Mouse (Mus musculus) CH12.LX (cell line): Measurements from ENCODE around the gene Zscan20.

Experiments
- CHD2 ChIP-seq: IDR thresholded peaks from 2 replicates; pipeline ENCODE4 v1.6.1; 2011; ENCODE audit warnings: low read length, improper control_type of control experiment
- CTCF ChIP-seq, 2 experiments: IDR thresholded peaks in 1 of 2; conservative IDR thresholded peaks in 1 of 2; 2 replicates each; pipeline ENCODE4 v1.5.1; 2011 to 2012; ENCODE audit warnings: low read depth in 2 of 2, low read length in 2 of 2, improper control_type of control experiment in 1 of 2, inconsistent platforms in 1 of 2, mild to moderate bottlenecking in 1 of 2, moderate library complexity in 1 of 2
- E2F4 ChIP-seq: IDR thresholded peaks from 2 replicates; pipeline ENCODE4 v1.6.1; 2011; ENCODE audit warnings: low read depth, low read length, improper control_type of control experiment; ENCODE audit not compliant: insufficient replicate concordance
- EP300 ChIP-seq: IDR thresholded peaks from 2 replicates; pipeline ENCODE4 v1.6.1; 2011; ENCODE audit warnings: low read length, improper control_type of control experiment
- JUN ChIP-seq: IDR thresholded peaks from 2 replicates; pipeline ENCODE4 v1.6.1; 2011; ENCODE audit warnings: low read depth, mild to moderate bottlenecking, low read length, improper control_type of control experiment, moderate library complexity; ENCODE audit not compliant: insufficient read depth
- MAFK ChIP-seq: IDR thresholded peaks from 2 replicates; pipeline ENCODE4 v1.6.1; 2011; ENCODE audit warnings: low read length, improper control_type of control experiment; ENCODE audit not compliant: insufficient replicate concordance
- MYC ChIP-seq: IDR thresholded peaks from 2 replicates; pipeline ENCODE4 v1.6.1; 2011; ENCODE audit warnings: low read depth, mild to moderate bottlenecking, improper control_type of control experiment, low read length
- POLR2A ChIP-seq: IDR thresholded peaks from 2 replicates; pipeline ENCODE4 v1.6.1; 2011; ENCODE audit warnings: low read depth, mild to moderate bottlenecking, improper control_type of control experiment, low read length
- RCOR1 ChIP-seq: conservative IDR thresholded peaks from 2 replicates; pipeline ENCODE4 v1.6.1; 2012; ENCODE audit warnings: low read depth, mild to moderate bottlenecking, inconsistent platforms, low read length, improper control_type of control experiment
- SIN3A ChIP-seq: IDR thresholded peaks from 2 replicates; pipeline ENCODE4 v1.6.1; 2012; ENCODE audit warnings: low read length, improper control_type of control experiment, inconsistent platforms
- TCF12 ChIP-seq: IDR thresholded peaks from 2 replicates; pipeline ENCODE4 v1.6.1; 2014; ENCODE audit warnings: low read depth, mild to moderate bottlenecking, inconsistent platforms, low read length, improper control_type of control experiment
- ZNF384 ChIP-seq: IDR thresholded peaks from 2 replicates; pipeline ENCODE4 v1.6.1; 2012; ENCODE audit warnings: low read depth, low read length, improper control_type of control experiment, inconsistent platforms

DNA sequence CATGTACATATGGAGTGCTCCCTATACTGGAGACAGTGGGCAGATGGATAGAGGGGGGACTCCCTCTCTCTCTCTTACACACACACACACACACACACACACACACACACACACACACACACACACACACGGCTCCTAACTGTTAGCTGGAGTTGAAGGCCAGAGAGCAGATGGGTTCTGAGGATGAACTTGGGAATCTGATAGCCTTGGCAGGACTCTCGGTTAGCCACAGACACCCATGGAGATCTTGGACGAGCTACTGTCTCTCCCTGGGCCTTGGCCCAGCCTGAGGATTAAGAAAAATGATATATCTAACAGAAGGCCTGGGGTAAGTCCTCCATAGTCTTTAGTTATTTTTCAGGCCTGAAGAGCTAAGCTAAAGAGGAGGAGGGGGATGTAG lies 41.6 kb upstream of the Zscan20 start:
- TF ChIP-seq EP300 (no peak), CHD2 (no peak), CTCF (conservative IDR thresholded peaks at IDR 0.05 in 1 of 2, IDR thresholded peaks at IDR 0.05 in 1 of 2; ENCODE audit: low read depth in 2 of 2, low read length in 2 of 2) (no peak), POLR2A (no peak), E2F4 (no peak), SIN3A (no peak), TCF12 (no peak), JUN (no peak), MYC (no peak), MAFK (no peak), RCOR1 (no peak), ZNF384 (no peak)
